Mouse (Mus musculus): ENCODE measurements around the gene Srsf3.

The Srsf3 gene

GRCm38 (mm10) chr17:29091348-29091944, 59.0 kb downstream of the Srsf3 start:
- no peak for DNase-seq (ENCODE audit: low spot score)

DNA sequence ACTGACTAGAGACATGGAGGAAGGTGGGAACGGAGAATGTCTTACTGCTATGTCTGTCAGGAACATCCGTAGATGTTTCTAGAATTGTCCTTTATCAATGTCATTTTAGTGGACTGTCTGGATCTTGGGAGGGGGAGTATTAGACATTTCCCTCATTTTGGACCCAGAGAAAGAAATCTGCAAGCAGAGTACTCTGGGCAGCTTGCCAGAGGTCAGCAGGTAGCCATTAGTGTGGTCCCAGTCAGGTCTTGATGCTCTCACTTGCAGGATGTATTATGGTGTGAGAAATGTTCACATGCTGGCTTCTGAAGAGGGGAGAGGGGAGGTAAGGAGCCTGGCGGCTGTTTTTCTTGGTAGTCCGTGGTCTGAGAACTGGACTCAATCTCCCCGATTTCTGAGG, 60.1 kb downstream of the Srsf3 start:
- no peak for DNase-seq (ENCODE audit: low spot score)
